Mouse (Mus musculus) spleen, adult 18-20 months (tissue): ENCODE measurements around the gene Atf7.

ENCODE experiments used
- DNase-seq, 2 experiments: peaks; one replicate each; pipeline ENCODE4 v3.0.0; 2022; ENCODE audit warnings: mixed read lengths in 2 of 2

Gene Atf7

DNA sequence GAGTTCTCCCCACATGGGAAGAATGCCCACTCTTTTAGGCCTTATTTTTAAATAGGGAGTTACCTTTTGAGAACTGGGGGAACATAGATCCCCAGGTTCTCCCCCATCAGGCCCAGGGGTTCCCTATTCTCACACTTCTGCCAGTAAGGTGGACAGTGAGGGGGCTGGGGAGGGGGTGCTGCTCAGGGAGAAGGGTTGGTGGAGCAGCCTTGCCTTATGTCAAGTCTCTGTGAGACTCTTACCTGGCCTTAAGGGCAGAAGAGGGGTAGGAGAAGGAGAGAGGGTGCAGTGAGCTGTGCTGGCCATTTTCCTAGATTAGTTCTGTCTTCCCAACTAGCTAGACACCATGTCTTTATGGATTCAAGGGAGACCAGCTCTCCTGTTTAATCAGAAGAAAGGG lies 112.8 kb downstream of the Atf7 start:
- DNase-seq: no peak

GRCm38 (mm10) chr15:102512010-102512409 lies 113.3 kb downstream of the Atf7 start:
- no peak for DNase-seq

- no peak for DNase-seq
These were observed 113.9 kb downstream of the Atf7 start for GRCm38 (mm10) chr15:102511285-102511833.

DNA sequence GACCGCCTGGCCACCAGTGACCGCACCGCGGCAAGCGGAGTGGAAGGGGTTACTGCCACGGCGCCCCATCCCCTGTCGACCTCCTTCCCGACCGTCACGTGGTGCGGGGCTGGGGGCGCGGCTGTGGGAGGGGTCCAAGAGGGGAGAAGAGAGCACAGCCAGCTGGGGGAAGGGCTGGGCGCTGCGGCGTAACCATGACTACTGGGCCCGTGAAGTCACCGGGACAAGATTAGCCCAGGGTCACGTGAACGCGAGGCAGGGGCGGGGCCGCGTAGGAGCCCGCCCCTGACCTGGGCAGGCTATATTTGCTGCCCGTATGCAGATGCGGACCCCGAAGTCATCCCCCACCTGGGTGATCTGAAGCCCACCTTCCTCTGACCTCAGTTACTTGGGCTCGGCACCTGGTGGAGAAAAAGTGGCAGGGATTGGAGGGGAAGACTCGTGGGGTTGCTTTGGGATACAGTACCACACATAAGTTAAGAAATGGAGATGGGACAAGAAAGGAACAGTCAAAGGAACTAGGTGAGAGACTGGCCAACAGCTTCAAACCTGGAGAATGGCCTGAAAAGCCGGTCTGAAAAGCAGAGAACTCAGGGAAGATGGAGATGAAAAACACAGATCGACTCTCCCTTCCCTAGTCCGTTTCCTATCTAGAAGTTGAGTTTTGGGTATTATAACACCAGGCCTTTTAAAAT lies 114.5 kb downstream of the Atf7 start:
- DNase-seq: peak; percentile 62 to 74

DNA sequence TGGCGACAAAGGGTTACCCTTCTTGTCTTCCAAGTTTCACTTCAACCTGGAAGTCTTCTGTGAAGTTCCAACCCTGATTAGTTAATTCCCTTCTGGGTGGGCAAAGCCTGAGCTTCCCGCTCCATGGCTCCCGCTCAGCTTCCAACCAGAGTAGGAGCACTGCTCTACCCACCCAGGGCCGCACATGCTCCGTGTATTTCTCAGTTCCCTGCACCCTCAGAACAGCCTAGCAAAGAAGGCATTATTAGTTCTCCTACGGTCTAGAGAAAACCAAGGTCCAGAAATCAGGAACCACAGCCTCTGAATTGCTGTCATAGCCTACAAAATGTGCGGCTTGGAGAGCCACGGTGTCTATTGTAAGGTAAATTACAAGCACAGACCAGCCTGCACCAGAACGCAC lies 115.2 kb downstream of the Atf7 start:
- DNase-seq: no peak

GRCm38 (mm10) chr15:102508336-102508735 lies 116.9 kb downstream of the Atf7 start:
- DNase-seq: no peak

DNA sequence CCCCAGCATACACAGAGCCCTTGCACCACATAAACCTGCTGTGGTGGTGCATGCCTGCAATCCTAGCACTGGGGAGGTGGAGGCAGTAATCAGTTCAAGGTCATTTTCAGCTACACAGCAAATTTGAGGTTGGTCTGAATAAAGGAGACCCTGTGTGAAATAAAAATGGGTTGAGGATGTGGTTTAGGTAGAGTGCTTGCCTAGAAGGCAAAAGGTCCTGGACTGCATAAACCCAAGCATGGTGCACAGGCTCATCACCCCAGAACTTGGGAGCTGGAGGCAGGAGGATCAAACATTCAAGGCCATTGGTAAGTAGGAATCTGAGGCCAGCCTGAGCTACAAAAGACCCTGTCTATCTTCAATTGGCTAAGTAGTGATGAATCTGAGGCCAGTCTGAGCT lies 117.7 kb downstream of the Atf7 start:
- DNase-seq: no peak

DNA sequence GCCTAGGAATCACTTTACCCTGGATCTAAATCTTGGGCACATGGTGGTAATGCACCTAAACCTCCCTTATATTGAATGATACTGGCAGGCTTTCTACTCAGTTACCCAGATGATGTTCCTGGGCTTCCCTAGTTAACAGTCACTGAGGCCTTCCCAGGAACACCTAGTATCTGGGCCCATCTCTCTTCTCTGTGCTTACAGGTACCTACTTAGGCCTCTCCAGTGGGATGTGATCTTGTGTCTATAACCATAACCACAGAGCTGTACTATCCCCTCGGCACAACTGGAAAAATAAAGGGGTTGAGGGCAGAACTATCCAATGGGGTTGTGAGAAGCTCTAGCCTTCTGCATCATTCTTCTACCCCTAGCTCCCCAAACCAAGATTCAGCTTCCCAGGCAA lies 118.4 kb downstream of the Atf7 start:
- DNase-seq: no peak

- no peak for DNase-seq
These were observed 118.8 kb downstream of the Atf7 start for GRCm38 (mm10) chr15:102506464-102506830.

- DNase-seq: no peak
These were observed 119.3 kb downstream of the Atf7 start for GRCm38 (mm10) chr15:102505770-102506463.

- no peak for DNase-seq
These were observed 120.0 kb downstream of the Atf7 start for GRCm38 (mm10) chr15:102505073-102505769.

GRCm38 (mm10) chr15:102503924-102504782 lies 121.1 kb downstream of the Atf7 start:
- no peak for DNase-seq

GRCm38 (mm10) chr15:102503447-102503846 lies 121.8 kb downstream of the Atf7 start, which contains the start of gene Gm10337:
TSS of gene Gm10337 (plus strand) at chr15:102503722.
- DNase-seq: no peak

DNA sequence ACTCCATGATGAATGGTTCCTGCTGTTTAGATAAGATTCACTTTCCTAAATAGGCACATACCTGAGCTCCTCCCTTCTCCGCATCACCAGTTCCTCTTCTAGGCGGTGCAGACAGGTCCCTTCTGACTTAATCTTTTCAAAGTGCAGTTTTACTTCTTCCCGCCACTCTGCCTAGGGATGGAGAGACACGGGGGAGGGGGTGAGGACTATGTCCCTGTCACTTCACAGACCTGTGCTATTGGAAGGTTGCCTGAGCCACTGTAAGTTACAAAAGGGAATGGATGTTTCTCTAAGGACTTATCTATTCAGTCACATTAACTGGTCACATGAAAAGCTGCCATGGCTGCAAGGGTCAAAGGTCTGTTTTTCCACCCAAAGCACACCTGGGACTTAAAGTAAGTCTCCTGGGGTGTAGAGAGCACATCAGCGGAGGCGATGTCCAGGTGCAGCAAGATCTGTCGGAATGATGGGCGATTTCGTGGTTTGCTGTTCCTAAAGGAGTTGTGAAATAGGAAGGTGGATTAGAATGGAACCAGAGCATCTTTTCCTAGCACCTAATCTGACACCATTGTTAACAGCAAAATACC lies 122.9 kb downstream of the Atf7 start:
- DNase-seq: no peak

DNA sequence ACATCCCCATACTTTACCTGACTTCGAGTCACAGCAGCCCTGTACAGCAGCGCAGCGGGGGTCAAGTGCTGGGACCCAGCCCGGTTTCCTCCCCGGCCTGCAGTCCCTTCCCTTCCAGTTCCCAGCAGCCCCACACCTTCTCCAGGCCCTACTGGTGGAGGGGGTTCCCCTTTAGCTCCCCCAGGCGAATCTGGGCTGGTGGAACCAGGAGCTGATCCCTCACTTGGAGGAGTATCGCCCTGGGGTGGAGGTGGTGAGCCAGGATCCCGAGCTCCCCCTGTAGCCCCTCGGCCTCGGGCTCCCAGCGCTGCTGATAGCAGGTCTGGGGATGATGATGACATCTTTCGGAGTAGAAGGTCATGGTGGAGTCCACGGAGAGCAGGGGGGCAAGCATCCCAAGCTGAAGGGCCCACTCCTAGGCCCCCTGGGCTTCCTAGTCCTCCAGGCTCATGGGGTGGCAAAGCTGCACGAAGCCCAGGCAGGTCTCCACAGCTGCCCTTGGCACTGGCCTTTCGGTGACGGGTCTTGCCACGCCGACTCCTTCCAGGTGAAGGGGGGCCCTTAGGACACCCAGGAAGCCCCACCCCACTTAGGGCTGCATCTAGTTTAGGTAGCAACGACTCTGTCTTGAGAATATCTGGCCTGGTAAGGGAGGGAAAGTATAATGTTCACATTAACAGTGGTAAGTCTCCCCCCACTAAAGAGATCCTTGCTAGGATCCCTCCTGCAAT lies 124.0 kb downstream of the Atf7 start:
- no peak for DNase-seq

DNA sequence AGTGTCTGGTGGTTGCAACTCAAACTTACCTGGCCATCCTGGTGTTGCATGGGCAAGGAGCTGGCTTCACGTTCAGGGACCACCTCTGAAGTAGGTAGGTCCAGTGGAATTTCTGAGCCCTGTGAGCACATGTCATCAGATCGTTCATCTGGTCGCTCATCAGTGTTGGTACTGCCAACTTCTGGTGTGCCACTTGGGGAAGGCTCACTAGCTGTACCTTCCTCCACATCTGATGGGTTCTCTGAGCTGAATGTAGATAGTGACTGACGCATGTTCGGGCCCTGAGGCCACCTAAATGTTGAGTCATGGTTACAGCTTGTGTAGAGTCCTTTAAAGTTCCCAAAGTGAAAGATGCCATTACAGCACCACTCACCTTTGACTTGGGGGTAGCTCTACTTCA lies 124.8 kb downstream of the Atf7 start:
- no peak for DNase-seq

- no peak for DNase-seq
These were observed 125.4 kb downstream of the Atf7 start for GRCm38 (mm10) chr15:102499851-102500250.

DNA sequence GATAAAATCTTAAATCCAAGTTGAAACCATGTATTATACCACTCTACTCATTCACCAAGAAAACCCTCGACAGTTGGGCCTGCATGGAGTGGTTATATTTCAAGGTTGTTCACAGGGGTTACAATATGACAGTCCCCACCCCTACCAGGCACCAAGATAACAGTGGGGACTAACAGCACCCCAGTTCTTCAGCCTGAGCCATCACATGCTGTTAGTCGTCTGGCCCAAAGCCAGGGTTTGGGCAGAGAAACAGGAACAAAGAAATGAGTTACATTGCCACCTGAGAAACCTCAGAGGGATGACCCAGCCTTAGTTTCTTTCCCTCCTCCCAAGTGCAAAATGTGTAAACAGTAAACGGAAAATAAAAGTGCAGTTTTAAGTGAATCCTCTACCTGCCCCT lies 125.9 kb downstream of the Atf7 start:
- no peak for DNase-seq

DNA sequence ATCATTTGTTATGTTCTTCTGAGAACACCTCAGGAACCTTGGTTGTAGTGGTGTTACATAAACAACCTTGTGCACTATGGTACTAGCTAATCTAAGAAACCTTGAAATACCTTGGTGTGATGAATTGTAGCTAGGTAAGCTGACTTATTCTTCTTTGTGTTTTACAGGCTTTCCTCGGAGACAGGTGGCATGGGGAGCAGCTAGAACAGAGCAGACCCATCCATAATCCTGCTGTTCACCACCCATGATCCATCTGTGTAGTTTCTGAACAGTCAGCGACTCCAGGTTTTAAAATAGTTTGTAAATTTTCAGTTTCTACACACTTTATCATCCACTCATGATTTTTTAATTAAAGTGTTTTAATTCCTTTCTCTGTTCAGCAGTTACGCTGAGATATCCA lies 126.9 kb downstream of the Atf7 start:
- no peak for DNase-seq

- no peak for DNase-seq
These were observed 137.6 kb downstream of the Atf7 start for GRCm38 (mm10) chr15:102487664-102488063.

- DNase-seq: no peak
These were observed 139.4 kb downstream of the Atf7 start for GRCm38 (mm10) chr15:102485853-102486252.

DNA sequence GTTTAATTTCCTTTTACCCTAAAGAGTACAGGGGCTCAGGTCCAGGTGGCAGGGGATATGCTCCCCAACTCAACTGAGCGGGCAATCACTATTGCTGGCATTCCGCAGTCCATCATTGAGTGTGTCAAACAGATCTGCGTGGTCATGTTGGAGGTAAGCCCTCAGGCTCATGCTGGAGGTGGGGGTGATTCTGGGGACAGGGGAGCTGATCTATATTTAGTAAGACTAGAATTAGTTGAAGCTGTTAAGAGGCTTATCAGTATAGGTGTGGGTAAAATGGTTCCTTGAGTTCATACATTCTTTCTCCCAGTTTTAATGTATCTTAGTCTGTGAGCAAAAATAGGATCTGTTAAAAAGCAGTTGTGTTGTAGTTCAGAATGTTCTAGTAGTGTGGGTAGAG lies 142.1 kb downstream of the Atf7 start:
- DNase-seq: no peak
